Mouse (Mus musculus): Measurements from ENCODE around the gene Cdkn2d. TPM values are rescaled to one million over a fixed set of nuclear protein-coding genes. Genes with fewer than 3 reads are reported as not detected.

Cdkn2d gene
- polyA plus RNA-seq, 1 experiment = 27.5 TPM

- no peak for TF ChIP-seq GATA1 (IDR thresholded peaks at IDR 0.05; ENCODE audit: low read length)
Observed at GRCm38 (mm10) chr9:21241343-21241742, 49.9 kb downstream of the Cdkn2d start.

GRCm38 (mm10) chr9:21239465-21239848, 51.8 kb downstream of the Cdkn2d start:
- TF ChIP-seq GATA1 (IDR thresholded peaks at IDR 0.05; ENCODE audit: low read length) = no peak

- TF ChIP-seq GATA1 (IDR thresholded peaks at IDR 0.05; ENCODE audit: low read length) = no peak
Observed at GRCm38 (mm10) chr9:21238733-21239464, 52.3 kb downstream of the Cdkn2d start, which contains the start of gene Keap1. Keap1 (minus strand) TSS chr9:21239361.

Other genes starting within 250 kb of the Cdkn2d start
- gene Zglp1, start 224.3 kb downstream of the Cdkn2d start, polyA plus RNA-seq (2012) = 2.0 and 4.4 TPM in 2 replicates
- gene Gm49373, start 218.3 kb downstream of the Cdkn2d start, polyA plus RNA-seq (2012) = 0.67 and 0.73 TPM in 2 replicates
- 39.6 and 44.3 TPM in 2 replicates for gene Fdx1l, start 217.8 kb downstream of the Cdkn2d start, polyA plus RNA-seq (2012)
- gene Gm38431, start 199.4 kb downstream of the Cdkn2d start, polyA plus RNA-seq (2012) = 422 and 499 TPM in 2 replicates
- 0.84 and 2.5 TPM in 2 replicates for gene Raver1, start 199.4 kb downstream of the Cdkn2d start, polyA plus RNA-seq (2012)
- 16.0 and 16.3 TPM in 2 replicates for gene Tyk2, start 160.2 kb downstream of the Cdkn2d start, polyA plus RNA-seq (2012)
- gene Cdc37, start 141.4 kb downstream of the Cdkn2d start, polyA plus RNA-seq (2012) = 216 and 275 TPM in 2 replicates
- 3.6 and 3.9 TPM in 2 replicates for gene Pde4a, start 125.7 kb downstream of the Cdkn2d start, polyA plus RNA-seq (2012)
- gene Keap1, start 52.0 kb downstream of the Cdkn2d start, polyA plus RNA-seq (2012) = 79.1 and 86.5 TPM in 2 replicates
- not detected in 2 replicates for gene S1pr5, start 43.0 kb downstream of the Cdkn2d start, polyA plus RNA-seq (2012)
- 25.8 and 27.7 TPM in 2 replicates for gene Atg4d, start 26.1 kb downstream of the Cdkn2d start, polyA plus RNA-seq (2012)
- gene Kri1, start 3.4 kb downstream of the Cdkn2d start, polyA plus RNA-seq (2012) = 43.4 and 53.0 TPM in 2 replicates
- not detected in 2 replicates for gene Ap1m2, start 20.9 kb upstream of the Cdkn2d start, polyA plus RNA-seq (2012)
- gene Slc44a2, start 29.3 kb upstream of the Cdkn2d start, polyA plus RNA-seq (2012) = 24.3 and 31.9 TPM in 2 replicates
- gene Ilf3, start 76.5 kb upstream of the Cdkn2d start, polyA plus RNA-seq (2012) = 133 TPM in 2 replicates
- 77.4 and 86.9 TPM in 2 replicates for gene Qtrt1, start 120.4 kb upstream of the Cdkn2d start, polyA plus RNA-seq (2012)
- gene Dnm2, start 133.5 kb upstream of the Cdkn2d start, polyA plus RNA-seq (2012) = 408 and 485 TPM in 2 replicates
- gene Tmed1, start 218.8 kb upstream of the Cdkn2d start, polyA plus RNA-seq (2012) = 10.4 and 15.4 TPM in 2 replicates
- 0.53 and 0.54 TPM in 2 replicates for gene AB124611, start 234.8 kb upstream of the Cdkn2d start, polyA plus RNA-seq (2012)